Mouse (Mus musculus): ENCODE measurements around the gene Zfhx3.

The Zfhx3 gene

DNA sequence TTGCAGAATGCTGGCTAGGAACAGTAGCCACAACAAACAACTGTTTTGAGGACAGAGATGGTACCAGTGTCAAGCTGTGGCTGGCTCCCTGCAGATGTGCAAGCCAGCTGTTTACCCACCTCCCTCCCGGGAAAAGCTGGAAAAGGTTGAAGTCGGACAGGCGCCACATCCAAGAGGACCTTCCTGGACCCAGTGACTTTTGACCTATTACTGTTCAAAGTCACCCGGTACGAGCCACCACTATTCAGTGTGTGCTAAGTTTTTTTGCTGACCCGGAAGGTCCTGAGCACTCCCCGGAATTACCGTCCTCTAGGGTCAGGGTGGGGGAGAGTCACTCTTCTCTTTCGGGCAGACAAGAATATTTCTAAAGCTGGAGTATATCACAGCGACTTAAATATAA lies 818.3 kb downstream of the Zfhx3 start:
- DNase-seq = no peak

DNA sequence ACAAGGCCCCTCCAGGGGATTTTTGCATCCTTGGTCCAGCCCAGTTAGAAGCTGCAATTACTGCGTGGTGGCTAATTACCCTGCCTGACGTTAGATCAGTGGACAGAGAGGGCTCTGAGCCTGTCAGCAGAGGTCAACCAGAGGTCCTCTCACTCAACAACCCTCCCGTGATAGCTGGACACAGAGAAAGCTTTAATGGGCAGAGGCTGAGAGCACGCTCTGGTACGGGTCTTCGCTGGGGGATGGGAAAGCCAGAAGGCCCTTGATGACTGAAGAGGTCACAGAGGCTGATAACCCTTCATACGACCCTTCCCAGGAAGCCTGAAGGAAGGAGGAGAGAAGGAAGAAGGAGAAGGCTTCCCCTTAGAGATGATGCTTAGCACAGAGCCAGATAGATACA lies 820.1 kb downstream of the Zfhx3 start:
- DNase-seq = no peak

- DNase-seq = no peak
Observed at GRCm38 (mm10) chr8:108764403-108765194, 822.2 kb downstream of the Zfhx3 start.

GRCm38 (mm10) chr8:108766102-108766501 lies 823.7 kb downstream of the Zfhx3 start:
- DNase-seq = no peak

DNA sequence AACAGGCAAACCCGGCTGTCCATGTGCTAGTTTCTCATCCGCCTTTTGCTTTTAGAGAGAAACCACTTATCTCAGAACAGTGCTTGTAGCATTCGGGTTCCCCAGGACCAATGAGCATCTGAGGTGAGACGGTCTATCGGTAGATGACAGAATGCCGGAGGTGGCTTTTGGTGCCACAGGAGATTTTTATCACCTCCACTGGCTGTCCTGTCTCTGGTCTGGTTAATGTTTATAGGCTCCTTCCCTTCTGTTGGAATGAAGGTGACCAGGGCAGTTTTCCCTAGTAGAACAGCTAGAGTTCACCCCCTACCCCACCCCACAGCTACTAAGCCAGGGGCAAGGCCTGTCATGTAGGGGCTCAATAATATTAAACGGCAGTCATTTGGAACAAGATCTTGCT lies 825.6 kb downstream of the Zfhx3 start:
- DNase-seq = no peak

DNA sequence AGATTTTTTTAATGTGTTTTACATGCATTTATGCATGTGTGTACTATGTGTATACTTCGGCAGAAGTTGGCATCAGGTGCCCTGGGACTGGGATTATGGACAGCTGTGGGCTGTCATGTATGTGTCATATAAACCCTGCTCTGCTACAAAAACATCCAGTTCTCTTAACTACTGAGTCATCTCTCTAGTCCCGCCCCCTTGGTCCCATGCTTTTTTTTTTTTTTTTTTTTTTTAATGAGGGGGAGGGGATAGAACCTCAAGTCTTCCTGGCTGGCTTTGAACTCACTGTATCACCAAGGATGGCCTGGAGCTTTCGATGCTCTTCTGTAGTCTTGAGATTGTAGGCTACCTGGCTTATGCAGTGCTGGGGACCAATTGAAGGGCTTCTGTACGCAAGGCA lies 827.9 kb downstream of the Zfhx3 start:
- no peak for DNase-seq

DNA sequence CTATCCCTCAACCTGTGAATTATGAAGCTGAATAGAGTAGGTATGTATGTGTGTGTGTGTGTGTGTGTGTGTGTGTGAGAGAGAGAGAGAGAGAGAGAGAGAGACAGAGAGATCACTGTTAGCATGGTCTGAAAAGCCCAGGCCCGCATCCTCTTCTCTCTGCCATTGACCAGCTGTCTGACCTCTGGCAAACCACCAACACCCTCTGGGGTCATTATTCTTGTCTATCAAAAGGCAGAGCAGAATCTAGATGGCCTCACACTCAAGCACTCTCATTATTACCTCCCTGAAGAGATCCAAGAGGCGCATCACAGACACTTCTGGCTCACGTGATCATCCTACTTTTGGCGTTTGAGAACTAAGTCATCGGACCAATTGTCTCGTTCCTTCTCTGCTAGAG lies 831.0 kb downstream of the Zfhx3 start:
- DNase-seq = no peak

DNA sequence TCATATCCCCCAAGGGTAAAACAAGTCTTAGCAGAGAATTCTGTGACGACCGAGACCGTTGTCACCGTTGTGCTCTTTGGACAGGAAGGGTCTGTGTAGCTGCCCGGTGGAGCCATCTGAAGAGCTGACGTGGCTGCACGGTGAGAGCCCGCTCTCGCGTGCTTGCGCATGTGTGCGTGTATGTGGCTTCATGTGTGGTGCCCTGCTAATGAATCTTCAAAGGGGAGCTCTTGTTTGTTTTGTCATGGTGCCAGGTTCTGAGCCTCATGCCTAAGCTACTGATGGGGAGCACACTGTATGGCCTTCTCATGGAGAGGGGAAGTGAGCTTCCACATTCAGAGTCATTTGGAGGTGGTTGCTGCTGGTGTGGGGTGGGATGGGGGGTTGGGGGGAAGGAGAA lies 835.6 kb downstream of the Zfhx3 start:
- DNase-seq = no peak

- no peak for DNase-seq
Observed at GRCm38 (mm10) chr8:108778551-108778950, 836.1 kb downstream of the Zfhx3 start.

GRCm38 (mm10) chr8:108780766-108781165 lies 838.3 kb downstream of the Zfhx3 start:
- DNase-seq = no peak

GRCm38 (mm10) chr8:108781192-108781591 lies 838.7 kb downstream of the Zfhx3 start:
- no peak for DNase-seq

GRCm38 (mm10) chr8:108783155-108783554 lies 840.7 kb downstream of the Zfhx3 start:
- no peak for DNase-seq

DNA sequence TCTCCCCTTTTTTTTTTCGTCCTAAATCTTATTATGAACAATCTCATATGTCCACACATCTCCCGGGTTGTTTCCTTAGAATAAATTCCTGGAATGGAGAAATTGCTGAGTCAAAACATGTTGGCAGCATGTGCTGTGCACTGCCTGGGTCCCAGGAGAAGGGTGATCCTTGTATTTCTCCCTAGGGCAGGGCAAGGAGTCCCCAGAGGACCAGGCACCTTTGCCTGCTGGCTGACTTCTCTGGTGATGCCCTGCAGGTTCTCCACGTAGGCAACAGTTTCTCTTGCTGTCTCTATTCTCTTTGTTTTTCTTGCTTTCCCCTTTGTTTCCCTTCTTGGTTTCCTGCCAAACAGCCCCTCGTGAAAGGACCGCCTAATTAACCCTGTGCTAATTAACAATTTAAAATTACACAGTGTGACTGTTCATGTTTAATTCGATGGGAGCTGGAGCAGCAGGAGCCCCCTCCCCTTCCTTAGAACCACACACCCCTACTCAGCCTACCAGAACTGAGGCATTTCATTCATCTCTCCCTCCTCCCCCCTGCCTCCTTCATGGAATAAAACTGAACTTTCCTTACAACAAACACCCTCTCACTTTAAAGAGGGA lies 845.8 kb downstream of the Zfhx3 start:
- no peak for DNase-seq

DNA sequence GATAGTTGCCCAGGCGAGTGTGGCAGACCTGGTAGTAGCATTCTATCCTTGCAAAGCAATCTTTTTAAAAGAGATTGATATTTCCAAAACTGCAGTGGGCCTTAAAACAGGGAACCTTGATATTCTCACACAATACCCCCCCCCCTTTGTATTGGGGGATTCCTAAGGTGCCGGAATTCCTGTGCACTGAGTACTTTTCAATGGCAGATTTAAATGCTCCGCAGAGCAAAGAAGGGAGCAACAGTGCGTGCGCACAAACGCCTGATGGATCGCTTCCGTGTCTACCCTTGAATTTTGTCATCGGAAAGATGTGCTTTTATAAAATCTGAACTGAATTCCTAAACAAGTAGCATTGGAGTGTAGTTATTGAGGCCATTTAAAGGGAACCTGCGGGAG lies 846.3 kb downstream of the Zfhx3 start:
- no peak for DNase-seq

- DNase-seq = no peak
Observed at GRCm38 (mm10) chr8:108790559-108791293, 848.3 kb downstream of the Zfhx3 start.

- DNase-seq = no peak
Observed at GRCm38 (mm10) chr8:108796076-108796475, 853.6 kb downstream of the Zfhx3 start.

DNA sequence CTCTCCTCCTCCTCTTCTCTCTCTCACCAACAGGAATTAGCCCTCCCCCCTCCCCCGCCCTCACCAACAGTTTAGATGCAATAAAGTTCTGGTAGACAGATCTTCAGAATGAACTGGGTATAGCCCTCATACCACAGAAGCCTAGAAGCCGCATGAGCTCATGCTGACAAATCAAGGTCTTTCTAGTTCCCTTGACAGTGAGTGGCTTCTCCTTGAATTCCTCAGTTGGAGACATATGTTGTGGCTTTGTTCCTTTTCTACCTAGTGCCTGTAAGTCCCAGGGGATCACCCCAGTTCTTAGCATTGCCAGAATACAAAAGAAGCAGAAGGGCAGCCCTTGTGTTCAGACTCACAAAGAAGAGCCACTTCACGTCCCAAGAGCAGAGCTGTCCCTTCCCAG lies 854.4 kb downstream of the Zfhx3 start:
- no peak for DNase-seq

- DNase-seq = peak; percentile 10
Observed at GRCm38 (mm10) chr8:108798012-108798411, 855.6 kb downstream of the Zfhx3 start.

- no peak for DNase-seq
Observed at GRCm38 (mm10) chr8:108799250-108799649, 856.8 kb downstream of the Zfhx3 start.

GRCm38 (mm10) chr8:108800357-108800756 lies 857.9 kb downstream of the Zfhx3 start:
- no peak for DNase-seq

- no peak for DNase-seq
Observed at GRCm38 (mm10) chr8:108803017-108803416, 860.6 kb downstream of the Zfhx3 start.

DNA sequence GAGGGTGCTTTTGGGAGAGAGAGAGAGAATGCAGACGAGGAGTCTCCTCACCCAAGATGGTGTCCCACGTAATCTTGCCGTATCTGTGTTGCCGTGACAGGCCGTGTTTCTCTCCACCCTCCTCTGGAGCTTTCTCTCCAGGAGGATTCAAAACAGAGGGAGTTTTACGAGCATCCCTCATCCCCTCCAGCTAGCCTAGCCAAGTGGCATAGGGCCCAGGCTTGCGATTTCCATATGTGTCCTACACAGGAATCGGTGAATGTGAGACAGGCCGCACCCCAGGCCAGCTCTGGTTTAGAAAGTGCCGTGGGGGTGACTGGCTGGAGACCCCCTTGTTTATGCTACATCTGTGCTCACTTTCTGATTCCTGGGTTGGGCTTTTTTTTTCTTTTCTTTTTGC lies 869.2 kb downstream of the Zfhx3 start:
- no peak for DNase-seq

- no peak for DNase-seq
Observed at GRCm38 (mm10) chr8:108813375-108813774, 870.9 kb downstream of the Zfhx3 start.

DNA sequence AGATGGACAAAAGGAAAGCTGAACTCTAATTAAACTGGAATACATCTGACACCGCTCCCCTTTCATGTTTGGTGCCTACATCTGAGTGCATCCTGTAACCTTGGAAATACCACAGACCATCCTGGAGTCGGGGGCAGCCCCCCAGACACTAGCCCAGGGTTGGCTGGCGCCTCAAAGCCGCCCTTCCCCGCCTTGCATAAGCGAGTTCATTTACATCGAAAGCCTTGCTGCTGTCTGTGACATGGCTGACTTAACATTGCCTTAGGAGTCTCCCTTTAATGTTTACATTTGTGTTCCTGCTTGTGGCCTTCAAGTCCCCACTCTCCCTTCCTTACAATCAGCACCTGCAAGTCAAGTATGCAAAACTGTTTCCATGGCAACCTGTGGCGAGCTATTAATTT lies 876.8 kb downstream of the Zfhx3 start:
- DNase-seq = no peak
